Mouse (Mus musculus) ES-Bruce4 (cell line): ENCODE data around the gene Slc22a23.

Experiments used
- CTCF ChIP-seq: IDR thresholded peaks from one replicate; pipeline ENCODE4 v1.8.1; 2011; ENCODE audit warnings: low read depth, low read length
- POLR2A ChIP-seq: IDR thresholded peaks from one replicate; pipeline ENCODE4 v1.8.1; 2011; ENCODE audit warnings: low read length; ENCODE audit not compliant: insufficient read depth

DNA sequence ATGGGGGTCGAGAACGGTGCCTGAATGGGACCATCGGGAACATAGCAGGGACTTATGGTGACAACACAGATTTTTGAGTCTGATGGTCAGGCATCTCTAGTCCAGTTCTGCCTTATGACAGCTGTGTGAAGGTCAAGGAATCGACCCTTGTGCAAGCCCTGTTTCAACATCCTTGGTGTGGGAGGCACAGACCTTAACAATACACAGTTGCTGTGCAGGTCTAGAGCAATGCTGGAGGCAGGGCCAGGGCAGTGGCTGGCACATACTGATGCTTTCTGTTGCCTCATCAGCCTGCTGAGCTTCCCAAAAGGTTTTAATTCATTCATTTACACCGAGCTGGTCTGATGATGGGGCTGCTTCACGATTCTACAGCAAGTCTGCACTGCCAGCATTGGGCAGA lies 28.5 kb downstream of the Slc22a23 start:
- TF ChIP-seq CTCF (no peak), POLR2A (no peak)
